Mouse (Mus musculus) layer of hippocampus, adult 9-10 months (tissue): ENCODE measurements around the gene Armh2.

Experiments
- DNase-seq: peaks from one replicate; pipeline ENCODE4 v3.0.0; 2022; ENCODE audit warnings: low spot score

Armh2 gene

DNA sequence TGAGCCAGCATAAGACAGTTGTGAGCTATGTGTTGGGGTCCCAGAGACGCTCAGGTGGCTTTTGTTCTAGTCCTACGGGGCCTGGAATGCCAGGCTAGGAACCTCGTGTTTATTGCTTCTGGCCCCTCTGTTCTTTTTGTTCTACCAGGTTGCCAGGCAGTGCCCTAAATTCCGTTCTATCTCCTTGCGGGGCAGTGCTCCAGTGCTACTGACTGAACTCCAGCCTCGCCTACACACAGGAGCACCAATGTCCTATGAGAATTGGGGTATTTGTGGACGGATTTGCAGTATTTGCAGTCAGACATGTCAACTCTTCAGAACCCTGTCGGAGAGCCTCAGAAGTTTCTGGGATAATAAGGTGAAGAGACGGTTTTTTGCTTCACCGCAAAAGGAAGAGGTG lies at the start of gene Armh2:
Gene Armh2 (plus strand): TSS at position 205 of the 400 bp plus-strand sequence.
- DNase-seq, result no peak

GRCm38 (mm10) chr13:24693312-24693711 lies 47.7 kb upstream of the Armh2 start:
- no peak for DNase-seq

GRCm38 (mm10) chr13:24698746-24699145 lies 42.3 kb upstream of the Armh2 start:
- no peak for DNase-seq

DNA sequence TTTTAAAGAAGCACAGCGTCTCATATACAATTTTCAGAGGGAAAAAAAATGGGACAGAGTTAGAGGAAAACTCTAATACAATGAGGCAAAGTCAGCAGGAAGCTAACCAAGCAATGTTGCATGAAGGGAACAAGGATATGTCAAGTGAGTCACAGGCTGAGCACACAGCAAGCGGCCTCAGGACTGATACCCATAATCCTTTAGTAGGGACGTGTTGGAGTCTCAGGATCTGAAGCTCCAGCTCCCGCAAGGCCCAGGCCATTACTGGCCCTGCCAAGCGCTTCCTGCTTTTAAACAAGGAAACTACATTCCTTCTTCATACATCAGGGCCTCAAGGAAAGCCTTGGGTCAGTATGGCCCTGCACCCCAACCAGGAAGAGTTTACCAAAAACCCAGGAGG lies 38.9 kb upstream of the Armh2 start:
- DNase-seq, result no peak

DNA sequence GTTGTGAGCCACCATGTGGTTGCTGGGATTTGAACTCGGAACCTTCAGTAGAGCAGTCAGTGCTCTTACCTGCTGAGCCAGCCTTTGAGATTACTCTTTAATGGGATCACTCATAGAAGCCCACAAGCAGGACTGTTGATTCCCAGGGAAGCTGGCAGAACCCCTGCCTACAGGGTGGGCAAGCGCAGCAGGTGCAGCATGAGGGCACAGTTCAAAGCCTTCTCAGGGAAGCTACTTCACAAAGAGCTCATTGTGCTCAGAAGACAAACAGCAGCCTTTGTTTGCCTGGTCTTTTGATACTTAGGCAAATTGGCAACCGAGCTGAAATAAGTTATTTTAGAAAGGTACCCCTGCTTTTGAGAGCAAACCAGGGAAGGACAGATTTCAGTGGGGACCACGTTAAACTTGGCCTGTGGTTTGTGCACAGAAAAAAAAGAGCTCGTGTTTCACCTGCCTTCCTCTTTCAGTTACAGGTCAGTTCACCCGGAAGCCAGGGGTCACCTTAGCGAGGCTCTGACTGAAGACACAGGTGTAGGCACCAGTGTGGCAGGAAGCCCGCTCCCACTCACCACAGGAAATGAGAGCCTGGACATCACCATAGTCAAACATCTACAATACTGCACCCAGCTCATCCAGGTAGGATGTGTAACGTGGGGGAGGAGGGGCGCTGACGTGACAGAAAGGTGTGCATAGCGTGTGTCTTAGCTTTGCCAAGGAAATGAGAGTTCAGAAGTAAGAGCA lies 31.2 kb upstream of the Armh2 start:
- DNase-seq, result no peak

GRCm38 (mm10) chr13:24710968-24711367 lies 30.1 kb upstream of the Armh2 start:
- DNase-seq, result no peak

GRCm38 (mm10) chr13:24712581-24713130 lies 28.4 kb upstream of the Armh2 start:
- DNase-seq, result no peak

- DNase-seq, result peak; percentile 85
Observed at GRCm38 (mm10) chr13:24713434-24714000, 27.5 kb upstream of the Armh2 start.

GRCm38 (mm10) chr13:24714360-24714885 lies 26.6 kb upstream of the Armh2 start:
- DNase-seq, result no peak

GRCm38 (mm10) chr13:24715601-24716000 lies 25.4 kb upstream of the Armh2 start:
- no peak for DNase-seq

DNA sequence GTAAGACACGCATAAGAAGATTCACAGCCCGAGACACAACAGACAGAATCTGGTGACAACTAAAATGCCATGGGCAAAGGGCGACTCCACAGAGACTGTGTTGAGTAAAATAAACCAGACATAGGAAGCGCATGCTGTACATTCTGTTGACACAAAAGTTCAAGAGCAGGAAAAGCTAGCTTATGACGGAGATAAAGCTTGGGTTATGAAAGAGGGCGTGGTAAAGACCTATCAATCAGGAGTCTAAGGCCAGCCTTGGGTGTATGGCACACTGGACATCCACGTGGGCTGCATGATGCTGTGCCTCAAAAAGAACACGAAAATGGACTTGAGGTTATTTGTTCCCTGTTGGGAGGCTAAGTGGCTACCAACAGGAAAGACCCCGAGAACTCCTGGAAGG lies 24.6 kb upstream of the Armh2 start:
- DNase-seq, result no peak

GRCm38 (mm10) chr13:24717677-24718076 lies 23.4 kb upstream of the Armh2 start:
- no peak for DNase-seq

DNA sequence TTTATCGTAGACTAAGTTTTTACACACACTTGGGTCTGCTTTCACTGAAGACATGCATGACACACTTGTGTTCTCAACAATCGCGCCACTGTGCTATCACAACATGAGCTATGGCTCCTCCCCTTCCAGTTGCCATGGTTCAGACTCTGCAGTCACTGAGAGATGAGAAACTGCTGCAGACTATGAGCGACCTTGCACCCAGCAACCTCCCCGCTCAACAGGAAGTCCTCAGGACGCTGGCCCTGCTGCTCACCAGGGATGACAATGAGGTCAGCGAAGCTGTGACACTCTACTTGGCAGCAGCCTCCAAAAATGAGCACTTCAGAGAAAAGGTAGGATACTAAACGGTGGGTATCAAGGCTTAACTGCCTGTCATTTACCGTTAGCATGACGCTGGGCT lies 19.5 kb upstream of the Armh2 start:
- no peak for DNase-seq

- no peak for DNase-seq
Observed at GRCm38 (mm10) chr13:24723699-24724394, 17.2 kb upstream of the Armh2 start.

GRCm38 (mm10) chr13:24724395-24724759 lies 16.7 kb upstream of the Armh2 start:
- no peak for DNase-seq

- no peak for DNase-seq
Observed at GRCm38 (mm10) chr13:24729128-24729527, 11.9 kb upstream of the Armh2 start.

- DNase-seq, result no peak
Observed at GRCm38 (mm10) chr13:24734502-24734901, 6.5 kb upstream of the Armh2 start.

DNA sequence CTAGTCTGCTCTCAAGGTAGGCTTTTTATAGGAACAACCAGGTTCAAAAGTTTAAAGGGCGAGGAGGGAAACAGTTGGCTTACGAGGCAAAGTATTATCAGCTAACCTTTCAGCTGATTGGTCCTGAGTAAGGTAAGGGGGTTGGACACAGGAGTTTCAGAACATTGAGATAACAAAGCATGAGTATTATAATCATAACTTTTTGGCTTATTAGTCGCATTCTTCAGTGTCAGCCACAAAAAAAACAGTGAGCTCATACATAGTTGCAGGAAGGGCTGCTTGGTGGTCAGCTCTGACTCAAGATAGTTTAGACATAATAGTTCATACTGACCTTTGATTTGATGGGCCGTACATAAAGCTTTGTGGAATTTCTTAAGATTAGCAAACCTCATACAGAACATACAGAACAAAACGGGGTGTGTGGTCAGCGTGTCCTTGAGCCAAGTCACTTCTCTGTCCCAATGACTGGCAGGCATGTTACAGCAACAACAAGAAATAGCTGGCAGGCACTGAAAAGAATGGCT lies 5.4 kb upstream of the Armh2 start:
- no peak for DNase-seq

GRCm38 (mm10) chr13:24747823-24748222 lies 6.8 kb downstream of the Armh2 start:
- no peak for DNase-seq

DNA sequence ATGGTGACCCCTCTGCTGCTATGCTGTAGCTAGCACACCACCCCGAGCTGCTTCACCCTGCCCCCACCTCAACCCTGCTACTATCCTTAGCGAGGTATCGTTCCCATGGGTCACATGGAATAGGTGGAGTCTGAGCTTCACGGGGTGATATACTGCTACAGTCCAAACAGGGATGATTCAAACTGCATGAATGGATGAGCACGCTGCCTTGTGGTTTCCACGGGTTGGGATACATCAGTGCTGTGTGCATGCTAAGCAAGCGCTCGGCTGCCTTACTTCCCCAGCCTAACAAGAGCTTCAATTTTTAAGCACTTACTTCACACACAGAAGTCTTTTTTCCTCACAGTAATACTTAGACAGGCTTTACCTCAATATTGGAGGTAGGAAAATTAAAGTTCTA lies 9.8 kb downstream of the Armh2 start:
- DNase-seq, result no peak

DNA sequence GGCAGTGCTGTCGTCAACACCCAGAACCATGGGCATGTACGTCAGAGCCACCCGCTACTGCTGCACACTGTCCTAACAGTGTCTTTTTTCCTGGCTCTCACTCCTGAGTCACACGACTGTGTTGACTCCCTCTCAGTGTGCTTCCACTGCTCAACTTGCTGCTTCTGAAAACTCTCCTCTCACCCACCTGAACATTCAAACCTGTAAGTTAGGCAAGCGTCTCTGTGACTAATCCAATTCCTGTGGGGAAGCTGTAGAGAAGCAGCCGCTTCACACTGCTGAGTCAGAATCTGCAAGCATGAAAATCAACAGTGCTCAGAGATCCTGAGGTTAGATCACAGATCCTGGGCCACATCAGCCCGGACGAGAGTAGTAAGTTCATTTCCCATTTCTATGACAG lies 10.4 kb downstream of the Armh2 start:
- no peak for DNase-seq

- no peak for DNase-seq
Observed at GRCm38 (mm10) chr13:24756756-24757155, 15.7 kb downstream of the Armh2 start.
